Comparison of ENCODE assay signal across 21 mouse cellular contexts in the genomic region with DNA sequence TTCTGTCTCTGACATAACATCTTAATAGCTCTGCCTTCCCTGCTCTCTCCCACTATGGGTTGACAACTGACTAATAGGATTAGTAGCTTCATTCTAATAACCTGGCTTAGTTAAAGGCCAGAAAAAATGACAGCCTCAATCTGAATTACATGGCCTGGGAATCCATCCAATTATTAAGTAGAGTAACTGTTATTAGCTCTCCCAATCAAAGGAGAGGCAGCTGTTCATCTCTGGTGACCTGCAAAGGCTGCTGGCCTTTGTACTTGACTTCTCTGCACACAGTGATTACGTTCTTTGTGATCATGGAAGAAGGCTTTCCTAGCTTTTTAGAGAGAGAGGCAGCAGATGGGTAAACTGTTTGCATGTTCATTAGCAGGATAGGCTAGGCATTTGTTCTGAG.
A peak's percentile ranks its signal among the peaks of the same experiment; 100 is the strongest.
DNase-seq lines count a peak whose midpoint lies in the region; ATAC-seq lines count a peak whose summit lies in the region.
"Had no signal": no experiment of that assay in that cellular context is flagged by ENCODE, and none has a peak within 500 bp of the region (broad histone marks: within the 10 kb centered on the region; RNA-seq: fewer than 3 reads in every experiment).

No protein-coding gene starts in this region.

- intact Hi-C loops in heart, postnatal 36 days (cut with DNase I) = no loop called here
- intact Hi-C loops in left cerebral cortex, postnatal 10 days (cut with DNase I) = no loop called here

- no peak overlapping the region for H3K4me2 ChIP-seq in midbrain, embryonic 12.5 days (replicated peaks)
- H3K4me2 ChIP-seq in midbrain, embryonic 15.5 days = no peak overlapping the region
- H3K4me2 ChIP-seq: limb, embryonic 12.5 days; liver, embryonic 15.5 days had no signal

- H3K27ac ChIP-seq in midbrain, embryonic 12.5 days (replicated peaks) = no peak overlapping the region
- H3K27ac ChIP-seq in midbrain, embryonic 10.5 days (replicated peaks) = no peak overlapping the region
- no peak overlapping the region for H3K27ac ChIP-seq in midbrain, embryonic 15.5 days
- H3K27ac ChIP-seq: heart, embryonic 10.5 days; left cerebral cortex, adult 2 months; limb, embryonic 12.5 days; liver, embryonic 15.5 days had no signal

- 3% methylated on average over 1 of the region's 1 CpGs for WGBS in midbrain, embryonic 12.5 days
- WGBS in midbrain, embryonic 10.5 days = 37% methylated on average over 1 of the region's 1 CpGs
- 10% methylated on average over 1 of the region's 1 CpGs for WGBS in midbrain, embryonic 15.5 days

- ATAC-seq in midbrain, embryonic 12.5 days (ENCODE audit: low FRiP score, low read depth) = peak; percentile 72; the same call in 1 of the 2 replicates
- peak; percentile 54; the same call in 1 of the 2 replicates for ATAC-seq in midbrain, embryonic 15.5 days (replicated peaks)
- ATAC-seq: activated CD4-positive, CD25-positive, alpha-beta regulatory T cell, adult 4 months; lung, postnatal 0 days; Patski had no signal

- 0 out of 2 replicates have a peak, but pooled peaks cover 8% of the 10 kb centered on the region for H3K27me3 ChIP-seq in midbrain, embryonic 12.5 days
- H3K27me3 ChIP-seq in midbrain, embryonic 10.5 days (ENCODE audit: low read depth, poor library complexity, severe bottlenecking) = peaks cover 3% of the 10 kb centered on the region; the same call in 1 of the 2 replicates
- no peaks in the 10 kb centered on the region for H3K27me3 ChIP-seq in midbrain, embryonic 15.5 days (replicated peaks)
- H3K27me3 ChIP-seq: limb, embryonic 12.5 days; liver, embryonic 15.5 days; megakaryocyte, embryonic 14.5 days; Patski had no signal

- DNase-seq in heart, adult 8-10 months (ENCODE audit: low spot score) = peak; percentile 3
- no peak for DNase-seq in heart, postnatal 36 days
- no peak for DNase-seq in midbrain, embryonic 10.5 days (ENCODE audit: low spot score)
- no peak for DNase-seq in left cerebral cortex, postnatal 10 days (ENCODE audit: extremely low spot score in 1 of 2, low spot score in 2 of 2)
- DNase-seq in urinary bladder, postnatal 25 days (ENCODE audit: low spot score) = no peak
- DNase-seq: adrenal gland, postnatal 14 days; gastrocnemius, postnatal 36 days; heart, postnatal 10 days; kidney, postnatal 4 days; spleen, adult 18-20 months; thymus, adult 2 months had no signal

- no peak overlapping the region for H3K4me3 ChIP-seq in midbrain, embryonic 12.5 days
- H3K4me3 ChIP-seq in midbrain, embryonic 10.5 days = no peak overlapping the region
- H3K4me3 ChIP-seq in midbrain, embryonic 15.5 days = no peak overlapping the region
- H3K4me3 ChIP-seq: heart, embryonic 10.5 days; left cerebral cortex, adult 2 months; limb, embryonic 12.5 days; liver, embryonic 15.5 days; megakaryocyte, embryonic 14.5 days had no signal

- H3K36me3 ChIP-seq in midbrain, embryonic 12.5 days = no peaks in the 10 kb centered on the region
- no peaks in the 10 kb centered on the region for H3K36me3 ChIP-seq in midbrain, embryonic 10.5 days
- no peaks in the 10 kb centered on the region for H3K36me3 ChIP-seq in midbrain, embryonic 15.5 days (replicated peaks)
- H3K36me3 ChIP-seq: heart, embryonic 10.5 days; limb, embryonic 12.5 days; liver, embryonic 15.5 days had no signal

- H3K9me3 ChIP-seq in midbrain, embryonic 12.5 days = no peaks in the 10 kb centered on the region
- no peaks in the 10 kb centered on the region for H3K9me3 ChIP-seq in midbrain, embryonic 10.5 days (replicated peaks)
- H3K9me3 ChIP-seq in midbrain, embryonic 15.5 days = no peaks in the 10 kb centered on the region
- H3K9me3 ChIP-seq: heart, embryonic 10.5 days; limb, embryonic 12.5 days; liver, embryonic 15.5 days; megakaryocyte, embryonic 14.5 days had no signal

- H3K4me1 ChIP-seq in midbrain, embryonic 12.5 days = peaks cover 8% of the 10 kb centered on the region; the same call in 1 of the 2 replicates
- peaks cover 11% of the 10 kb centered on the region for H3K4me1 ChIP-seq in midbrain, embryonic 10.5 days
- peaks cover 3% of the 10 kb centered on the region; the same call in 1 of the 2 replicates for H3K4me1 ChIP-seq in midbrain, embryonic 15.5 days
- H3K4me1 ChIP-seq: heart, embryonic 10.5 days; limb, embryonic 12.5 days; liver, embryonic 15.5 days had no signal

- H3K9ac ChIP-seq in midbrain, embryonic 12.5 days (replicated peaks) = no peak overlapping the region
- H3K9ac ChIP-seq in midbrain, embryonic 15.5 days = no peak overlapping the region
- H3K9ac ChIP-seq: limb, embryonic 12.5 days; liver, embryonic 15.5 days had no signal
